ENCODE assay signal across 16 mouse cellular contexts in genomic region chr8:8378248-8378647, GRCm38 (mm10).
"Had no signal": no experiment of that assay in that cellular context is flagged by ENCODE, and none has a peak within 500 bp of the region (broad histone marks: within the 10 kb centered on the region; RNA-seq: fewer than 3 reads in every experiment).

No protein-coding gene starts in this region.

- H3K4me1 ChIP-seq: intestine, embryonic 15.5 days; kidney, embryonic 15.5 days; limb, embryonic 13.5 days; neural tube, embryonic 15.5 days; stomach, embryonic 15.5 days had no signal

- ATAC-seq: intestine, embryonic 15.5 days; lung, postnatal 0 days had no signal

- DNase-seq: kidney, adult 2 months; kidney, postnatal 14 days; left cerebral cortex, postnatal 4 days; lung, adult 2 months; lung, postnatal 36 days; right cerebral cortex, postnatal 14 days; thymus, adult 2 months; thymus, postnatal 36 days had no signal

- H3K4me3 ChIP-seq: intestine, embryonic 15.5 days; kidney, embryonic 15.5 days; limb, embryonic 13.5 days; myocyte; neural tube, embryonic 15.5 days; stomach, embryonic 15.5 days had no signal

- H3K27me3 ChIP-seq: intestine, embryonic 15.5 days; kidney, embryonic 15.5 days; limb, embryonic 13.5 days; neural tube, embryonic 15.5 days; stomach, embryonic 15.5 days had no signal

- H3K36me3 ChIP-seq: intestine, embryonic 15.5 days; kidney, embryonic 15.5 days; limb, embryonic 13.5 days; neural tube, embryonic 15.5 days; stomach, embryonic 15.5 days had no signal

- H3K4me2 ChIP-seq: intestine, embryonic 15.5 days; kidney, embryonic 15.5 days; limb, embryonic 13.5 days; neural tube, embryonic 15.5 days; stomach, embryonic 15.5 days had no signal

- H3K27ac ChIP-seq: intestine, embryonic 15.5 days; kidney, embryonic 15.5 days; limb, embryonic 13.5 days; liver, embryonic 14.5 days; neural tube, embryonic 15.5 days; stomach, embryonic 15.5 days had no signal

- H3K9me3 ChIP-seq: intestine, embryonic 15.5 days; kidney, embryonic 15.5 days; limb, embryonic 13.5 days; neural tube, embryonic 15.5 days; stomach, embryonic 15.5 days had no signal

- H3K9ac ChIP-seq: intestine, embryonic 15.5 days; kidney, embryonic 15.5 days; limb, embryonic 13.5 days; liver, embryonic 14.5 days; neural tube, embryonic 15.5 days; stomach, embryonic 15.5 days had no signal
